Mouse (Mus musculus) heart, postnatal 0 days (tissue): ENCODE data around the gene Mob3b. TPM values are rescaled to one million over a fixed set of nuclear protein-coding genes. Genes with fewer than 3 reads are reported as not detected.

Source experiments
- ATAC-seq: fragments of 200-750 bp; cut with Nextera tagmentation; 2 replicates; pipeline ENCODE4 v1.8.0; 2017; ENCODE audit warnings: low read depth, moderate number of reproducible peaks, moderate library complexity; ENCODE audit not compliant: insufficient read depth
- DNase-seq: peaks from one replicate; pipeline ENCODE4 v3.0.0-alpha.2; 2016; ENCODE audit warnings: low spot score
- H3K27ac ChIP-seq: fragments of 300-500 bp; sonication (generic); 2 replicates; pipeline ENCODE4 v1.5.1; 2014; ENCODE audit warnings: low read depth, mild to moderate bottlenecking
- H3K27me3 ChIP-seq: fragments of 300-500 bp; sonication (generic); 2 replicates; pipeline ENCODE4 v1.6.1; 2014; ENCODE audit warnings: low read length, mixed read lengths; ENCODE audit not compliant: control insufficient read depth, insufficient read depth
- H3K36me3 ChIP-seq: fragments of 300-500 bp; sonication (generic); replicated peaks from 2 replicates; pipeline ENCODE4 v1.6.1; 2014; ENCODE audit warnings: low read length, mixed read lengths; ENCODE audit not compliant: control insufficient read depth, insufficient read depth
- H3K4me1 ChIP-seq: fragments of 300-500 bp; sonication (generic); 2 replicates; pipeline ENCODE4 v1.6.1; 2014; ENCODE audit warnings: antibody characterized with exemption; ENCODE audit not compliant: control insufficient read depth, insufficient read depth
- H3K4me2 ChIP-seq: fragments of 300-500 bp; sonication (generic); 2 replicates; pipeline ENCODE4 v1.6.1; 2014; ENCODE audit warnings: low read depth, mild to moderate bottlenecking, low read length, moderate library complexity
- H3K4me3 ChIP-seq: fragments of 300-500 bp; sonication (generic); 2 replicates; pipeline ENCODE4 v1.5.1; 2014; ENCODE audit warnings: low read depth, low read length
- H3K9ac ChIP-seq: fragments of 300-500 bp; sonication (generic); replicated peaks from 2 replicates; pipeline ENCODE4 v1.6.1; 2014; ENCODE audit warnings: low read depth, low read length, mixed read lengths
- H3K9me3 ChIP-seq: fragments of 300-500 bp; sonication (generic); replicated peaks from 2 replicates; pipeline ENCODE4 v1.6.1; 2016; ENCODE audit warnings: low read length; ENCODE audit not compliant: control insufficient read depth
- CTCF ChIP-seq: IDR thresholded peaks from 2 replicates; pipeline ENCODE4 v1.5.1; 2016; ENCODE audit warnings: antibody characterized with exemption, control low read depth, low read depth
- EP300 ChIP-seq: IDR thresholded peaks from 2 replicates; pipeline ENCODE4 v1.6.1; 2016; ENCODE audit warnings: antibody characterized with exemption, low read depth
- WGBS: fragments of 180-500 bp; shearing (Covaris S2); extraction: QIAGEN DNeasy Blood & Tissue Kit; methylation state at CpG from one replicate; pipeline ENCODE4 v1.1.7; 2014; 5-methylcytosine and 5-hydroxymethylcytosine counted together
- polyA plus RNA-seq: library from polyadenylated mRNA; unstranded; fragments of >200 nt; fragmentation: Nextera tagmentation; extraction: Ambion mirVana; gene quantifications from 2 replicates; pipeline ENCODE4 v1.2.1, GENCODE M21; 2015
- total RNA-seq: library from RNA; depleted of rRNA; stranded (reverse); fragments of >200 nt; gene quantifications from 2 replicates; pipeline ENCODE4 v1.2.3, GENCODE M21; 2014; ENCODE audit warnings: low replicate concordance

Gene Mob3b
- total and polyA plus RNA-seq, 2 experiments from 2014 or later = 1.0 to 2.0 TPM

GRCm38 (mm10) chr4:35125299-35125777 is 31.9 kb downstream of the Mob3b start:
- Histone ChIP-seq H3K4me2 (no peak overlapping the region), H3K36me3 (no peaks in the 10 kb centered on the region), H3K27me3 (no peaks in the 10 kb centered on the region), H3K27ac (no peak overlapping the region), H3K4me1 (no peaks in the 10 kb centered on the region), H3K9me3 (no peaks in the 10 kb centered on the region), H3K4me3 (no peak overlapping the region), H3K9ac (no peak overlapping the region)
- no peak for TF ChIP-seq EP300
- TF ChIP-seq CTCF = no peak
- ATAC-seq (no peak), DNase-seq (no peak)
- 31% methylated on average over 6 of the region's 6 CpGs for WGBS

GRCm38 (mm10) chr4:35124027-35124426 is 33.3 kb downstream of the Mob3b start:
- Histone ChIP-seq H3K4me3 (no peak overlapping the region), H3K27ac (no peak overlapping the region), H3K27me3 (no peaks in the 10 kb centered on the region), H3K9me3 (no peaks in the 10 kb centered on the region), H3K4me2 (no peak overlapping the region), H3K4me1 (no peaks in the 10 kb centered on the region), H3K36me3 (no peaks in the 10 kb centered on the region), H3K9ac (no peak overlapping the region)
- 84% methylated on average over 11 of the region's 11 CpGs for WGBS
- DNase-seq (no peak), ATAC-seq (no peak)
- TF ChIP-seq EP300 (no peak), CTCF (no peak)

GRCm38 (mm10) chr4:35123087-35123486 is 34.2 kb downstream of the Mob3b start:
- H3K36me3 ChIP-seq = no peaks in the 10 kb centered on the region
- H3K4me1 ChIP-seq = no peaks in the 10 kb centered on the region
- WGBS = 80% methylated on average over 5 of the region's 5 CpGs
- no peaks in the 10 kb centered on the region for H3K27me3 ChIP-seq
- DNase-seq (no peak), ATAC-seq (no peak)
- no peak overlapping the region for H3K4me2 ChIP-seq
- no peak for TF ChIP-seq EP300
- no peak for TF ChIP-seq CTCF
- no peak overlapping the region for H3K27ac ChIP-seq
- no peak overlapping the region for H3K9ac ChIP-seq
- no peaks in the 10 kb centered on the region for H3K9me3 ChIP-seq
- no peak overlapping the region for H3K4me3 ChIP-seq

- no peaks in the 10 kb centered on the region for H3K36me3 ChIP-seq
- 74% methylated on average over 12 of the region's 12 CpGs for WGBS
- no peak overlapping the region for H3K27ac ChIP-seq
- H3K9me3 ChIP-seq = no peaks in the 10 kb centered on the region
- no peak for DNase-seq
- TF ChIP-seq EP300 (no peak), CTCF (no peak)
- no peak overlapping the region for H3K9ac ChIP-seq
- H3K4me3 ChIP-seq = no peak overlapping the region
- no peaks in the 10 kb centered on the region for H3K27me3 ChIP-seq
- no peaks in the 10 kb centered on the region for H3K4me1 ChIP-seq
- H3K4me2 ChIP-seq = no peak overlapping the region
- no peak for ATAC-seq
Observed at GRCm38 (mm10) chr4:35121060-35121459, 36.2 kb downstream of the Mob3b start.

GRCm38 (mm10) chr4:35120575-35120974 is 36.7 kb downstream of the Mob3b start:
- Histone ChIP-seq H3K27me3 (no peaks in the 10 kb centered on the region), H3K9ac (no peak overlapping the region), H3K4me1 (no peaks in the 10 kb centered on the region), H3K27ac (no peak overlapping the region), H3K4me2 (no peak overlapping the region), H3K36me3 (no peaks in the 10 kb centered on the region), H3K9me3 (no peaks in the 10 kb centered on the region), H3K4me3 (no peak overlapping the region)
- DNase-seq (no peak), ATAC-seq (no peak)
- 83% methylated on average over 8 of the region's 8 CpGs for WGBS
- TF ChIP-seq EP300 (no peak), CTCF (no peak)

GRCm38 (mm10) chr4:35120159-35120558 is 37.1 kb downstream of the Mob3b start:
- Histone ChIP-seq H3K9ac (no peak overlapping the region), H3K36me3 (no peaks in the 10 kb centered on the region), H3K27me3 (no peaks in the 10 kb centered on the region), H3K27ac (no peak overlapping the region), H3K4me3 (no peak overlapping the region), H3K9me3 (no peaks in the 10 kb centered on the region), H3K4me2 (no peak overlapping the region), H3K4me1 (no peaks in the 10 kb centered on the region)
- TF ChIP-seq CTCF (no peak), EP300 (no peak)
- WGBS = 58% methylated on average over 4 of the region's 4 CpGs
- DNase-seq (no peak), ATAC-seq (no peak)
